Mouse (Mus musculus): ENCODE measurements at regions not wholly inside any gene's neighbourhood (a gene's known extent, or its start where the extent isn't known, plus 50 kb on each side); places are given as distances from the start of the nearest gene placed in this dataset.

- Histone ChIP-seq H3K4me1 (replicated peaks; ENCODE audit: insufficient read depth, low read length) (no peaks in the 10 kb centered on the region), H3K4me2 (ENCODE audit: low read length) (no peak overlapping the region), H3K4me3 (replicated peaks; ENCODE audit: low read depth, low read length) (no peak overlapping the region), H3K27ac (no peak overlapping the region), H3K27me3 (ENCODE audit: insufficient read depth, low read length) (no peaks in the 10 kb centered on the region), H3K36me3 (ENCODE audit: insufficient read depth, low read length) (no peaks in the 10 kb centered on the region), H3K9ac (ENCODE audit: low read depth, low read length) (no peak overlapping the region), H3K9me3 (replicated peaks; ENCODE audit: low read length) (no peaks in the 10 kb centered on the region)
- TF ChIP-seq CTCF (IDR thresholded peaks at IDR 0.05; ENCODE audit: low read depth): no peak
- DNase-seq (ENCODE audit: low spot score) (no peak), ATAC-seq (replicated peaks; ENCODE audit: low FRiP score, low read depth) (no peak)
- WGBS: 91% methylated on average over 5 of the region's 5 CpGs
Observed at GRCm38 (mm10) chr5:51671190-51671589, 103.7 kb upstream of the Ppargc1a start.

- H3K27ac ChIP-seq: no peak overlapping the region
- 64% methylated on average over 6 of the region's 6 CpGs for WGBS
- ATAC-seq (replicated peaks; ENCODE audit: low FRiP score, low read depth) (no peak), DNase-seq (ENCODE audit: low spot score) (no peak)
- no peaks in the 10 kb centered on the region for H3K27me3 ChIP-seq (ENCODE audit: insufficient read depth, low read length)
- no peak overlapping the region for H3K9ac ChIP-seq (ENCODE audit: low read depth, low read length)
- no peak overlapping the region for H3K4me3 ChIP-seq (replicated peaks; ENCODE audit: low read depth, low read length)
- H3K4me2 ChIP-seq (ENCODE audit: low read length): no peak overlapping the region
- no peaks in the 10 kb centered on the region for H3K36me3 ChIP-seq (ENCODE audit: insufficient read depth, low read length)
- no peaks in the 10 kb centered on the region for H3K4me1 ChIP-seq (replicated peaks; ENCODE audit: insufficient read depth, low read length)
- no peak for TF ChIP-seq CTCF (IDR thresholded peaks at IDR 0.05; ENCODE audit: low read depth)
- no peaks in the 10 kb centered on the region for H3K9me3 ChIP-seq (replicated peaks; ENCODE audit: low read length)
Observed at GRCm38 (mm10) chr5:51665241-51665640, 97.7 kb upstream of the Ppargc1a start.

- Histone ChIP-seq H3K4me3 (replicated peaks; ENCODE audit: low read depth, low read length) (no peak overlapping the region), H3K27me3 (ENCODE audit: insufficient read depth, low read length) (no peaks in the 10 kb centered on the region), H3K9me3 (replicated peaks; ENCODE audit: low read length) (no peaks in the 10 kb centered on the region), H3K36me3 (ENCODE audit: insufficient read depth, low read length) (no peaks in the 10 kb centered on the region), H3K4me1 (replicated peaks; ENCODE audit: insufficient read depth, low read length) (no peaks in the 10 kb centered on the region), H3K27ac (no peak overlapping the region), H3K4me2 (ENCODE audit: low read length) (no peak overlapping the region), H3K9ac (ENCODE audit: low read depth, low read length) (no peak overlapping the region)
- ATAC-seq (replicated peaks; ENCODE audit: low FRiP score, low read depth) (no peak), DNase-seq (ENCODE audit: low spot score) (no peak)
- WGBS: 44% methylated on average over 6 of the region's 6 CpGs
- no peak for TF ChIP-seq CTCF (IDR thresholded peaks at IDR 0.05; ENCODE audit: low read depth)
Observed at GRCm38 (mm10) chr5:51658232-51658896, 90.8 kb upstream of the Ppargc1a start.

- Histone ChIP-seq H3K27ac (no peak overlapping the region), H3K9ac (ENCODE audit: low read depth, low read length) (no peak overlapping the region), H3K4me1 (replicated peaks; ENCODE audit: insufficient read depth, low read length) (no peaks in the 10 kb centered on the region), H3K4me2 (ENCODE audit: low read length) (no peak overlapping the region), H3K9me3 (replicated peaks; ENCODE audit: low read length) (no peaks in the 10 kb centered on the region), H3K27me3 (ENCODE audit: insufficient read depth, low read length) (no peaks in the 10 kb centered on the region), H3K36me3 (ENCODE audit: insufficient read depth, low read length) (no peaks in the 10 kb centered on the region), H3K4me3 (replicated peaks; ENCODE audit: low read depth, low read length) (no peak overlapping the region)
- no peak for TF ChIP-seq CTCF (IDR thresholded peaks at IDR 0.05; ENCODE audit: low read depth)
- 96% methylated on average over 2 of the region's 2 CpGs for WGBS
- no peak for ATAC-seq (replicated peaks; ENCODE audit: low FRiP score, low read depth)
- DNase-seq (ENCODE audit: low spot score): no peak
Observed at GRCm38 (mm10) chr5:51653507-51653906, 86.0 kb upstream of the Ppargc1a start.

- no peaks in the 10 kb centered on the region for H3K27me3 ChIP-seq (ENCODE audit: insufficient read depth, low read length)
- no peaks in the 10 kb centered on the region for H3K4me1 ChIP-seq (replicated peaks; ENCODE audit: insufficient read depth, low read length)
- no peaks in the 10 kb centered on the region for H3K36me3 ChIP-seq (ENCODE audit: insufficient read depth, low read length)
- H3K9ac ChIP-seq (ENCODE audit: low read depth, low read length): no peak overlapping the region
- 50% methylated on average over 5 of the region's 5 CpGs for WGBS
- no peak overlapping the region for H3K27ac ChIP-seq
- H3K4me2 ChIP-seq (ENCODE audit: low read length): no peak overlapping the region
- TF ChIP-seq CTCF (IDR thresholded peaks at IDR 0.05; ENCODE audit: low read depth): no peak
- no peak overlapping the region for H3K4me3 ChIP-seq (replicated peaks; ENCODE audit: low read depth, low read length)
- DNase-seq (ENCODE audit: low spot score) (no peak), ATAC-seq (replicated peaks; ENCODE audit: low FRiP score, low read depth) (no peak)
- no peaks in the 10 kb centered on the region for H3K9me3 ChIP-seq (replicated peaks; ENCODE audit: low read length)
Observed at GRCm38 (mm10) chr5:51624400-51624799, 56.9 kb upstream of the Ppargc1a start.

All from kidney, postnatal 0 days (tissue).